Mouse (Mus musculus) retina, postnatal 7 days (tissue): ENCODE data around the gene Igsf3.
A peak's percentile ranks its signal among the peaks of the same experiment; 100 is the strongest.

Experiments used
- DNase-seq: peaks from one replicate; pipeline ENCODE4 v3.0.0-alpha.2; 2012; ENCODE audit warnings: low read depth, low spot score

Gene Igsf3

GRCm38 (mm10) chr3:101502086-101502760 lies 125.3 kb downstream of the Igsf3 start:
- DNase-seq: no peak

- peak; percentile 82 for DNase-seq
Observed at GRCm38 (mm10) chr3:101506179-101506578, 129.3 kb downstream of the Igsf3 start.

GRCm38 (mm10) chr3:101506970-101507702 lies 130.3 kb downstream of the Igsf3 start:
- no peak for DNase-seq

GRCm38 (mm10) chr3:101507766-101508165 lies 130.9 kb downstream of the Igsf3 start:
- DNase-seq: no peak

- no peak for DNase-seq
Observed at GRCm38 (mm10) chr3:101509707-101510544, 133.0 kb downstream of the Igsf3 start.

- no peak for DNase-seq
Observed at GRCm38 (mm10) chr3:101510632-101511031, 133.7 kb downstream of the Igsf3 start.
